Mouse (Mus musculus) liver, postnatal 0 days (tissue): ENCODE results near the gene Tmem158. TPM values are rescaled to one million over a fixed set of nuclear protein-coding genes. Genes with fewer than 3 reads are reported as not detected.

Experiments
- ATAC-seq: fragments of 200-750 bp; cut with Nextera tagmentation; 2 replicates; pipeline ENCODE4 v1.8.0; 2017; ENCODE audit warnings: mild to moderate bottlenecking, moderate library complexity
- DNase-seq: peaks from one replicate; pipeline ENCODE4 v3.0.0-alpha.2; 2016
- H3K27ac ChIP-seq: fragments of 300-500 bp; sonication (generic); 2 replicates; pipeline ENCODE4 v1.5.1; 2014; ENCODE audit warnings: antibody characterized with exemption, moderate library complexity, mild to moderate bottlenecking, low read depth
- H3K27me3 ChIP-seq: fragments of 300-500 bp; sonication (generic); 2 replicates; pipeline ENCODE4 v1.6.1; 2014; ENCODE audit warnings: low read length, control low read depth, mixed read lengths; ENCODE audit not compliant: insufficient read depth
- H3K36me3 ChIP-seq: fragments of 300-500 bp; sonication (generic); replicated peaks from 2 replicates; pipeline ENCODE4 v1.6.1; 2014; ENCODE audit warnings: mild to moderate bottlenecking, control low read depth, low read length, moderate library complexity, mixed read lengths; ENCODE audit not compliant: insufficient read depth
- H3K4me1 ChIP-seq: fragments of 300-500 bp; sonication (generic); 2 replicates; pipeline ENCODE4 v1.6.1; 2014; ENCODE audit warnings: antibody characterized with exemption, mild to moderate bottlenecking, control low read depth; ENCODE audit not compliant: insufficient read depth
- H3K4me2 ChIP-seq: fragments of 300-500 bp; sonication (generic); 2 replicates; pipeline ENCODE4 v1.6.1; 2014; ENCODE audit warnings: low read depth, mild to moderate bottlenecking, low read length, moderate library complexity, mixed read lengths
- H3K4me3 ChIP-seq: fragments of 300-500 bp; sonication (generic); 2 replicates; pipeline ENCODE4 v1.5.1; 2014; ENCODE audit warnings: low read depth, low read length
- H3K9ac ChIP-seq: fragments of 300-500 bp; sonication (generic); replicated peaks from 2 replicates; pipeline ENCODE4 v1.6.1; 2014; ENCODE audit warnings: mild to moderate bottlenecking, moderate library complexity
- H3K9me3 ChIP-seq: fragments of 300-500 bp; sonication (generic); 2 replicates; pipeline ENCODE4 v1.6.1; 2016; ENCODE audit warnings: mild to moderate bottlenecking, control low read depth, low read length, mixed read lengths
- CTCF ChIP-seq: sonication (generic); IDR thresholded peaks from 2 replicates; pipeline ENCODE4 v1.5.1; 2016; ENCODE audit warnings: antibody characterized with exemption, low read depth
- EP300 ChIP-seq: IDR thresholded peaks from 2 replicates; pipeline ENCODE4 v1.6.1; 2016; ENCODE audit warnings: antibody characterized with exemption, low read depth, mild to moderate bottlenecking
- WGBS: fragments of 180-500 bp; shearing (Covaris S2); extraction: QIAGEN DNeasy Blood & Tissue Kit; methylation state at CpG from one replicate; pipeline ENCODE4 v1.1.7; 2014; ENCODE audit not compliant: insufficient replicate concordance; 5-methylcytosine and 5-hydroxymethylcytosine counted together
- polyA plus RNA-seq: library from polyadenylated mRNA; unstranded; fragments of >200 nt; fragmentation: Nextera tagmentation; extraction: Ambion mirVana; gene quantifications from 2 replicates; pipeline ENCODE4 v1.2.1, GENCODE M21; 2015

The Tmem158 gene
- polyA plus RNA-seq, 1 experiment from 2014 or later: 2.8 TPM

- H3K4me1 ChIP-seq: no peaks in the 10 kb centered on the region
- no peaks in the 10 kb centered on the region for H3K36me3 ChIP-seq
- H3K4me2 ChIP-seq: no peak overlapping the region
- no peaks in the 10 kb centered on the region for H3K9me3 ChIP-seq
- H3K27me3 ChIP-seq: 0 out of 2 replicates have a peak, but pooled peaks cover 3% of the 10 kb centered on the region
- DNase-seq (no peak), ATAC-seq (no peak)
- 87% methylated on average over 2 of the region's 2 CpGs for WGBS
- TF ChIP-seq EP300: no peak
- no peak for TF ChIP-seq CTCF
- H3K27ac ChIP-seq: no peak overlapping the region
- H3K4me3 ChIP-seq: no peak overlapping the region
- H3K9ac ChIP-seq: no peak overlapping the region
Measured at GRCm38 (mm10) chr9:123240751-123241150, 19.8 kb downstream of the Tmem158 start.

GRCm38 (mm10) chr9:123240271-123240670 lies 20.3 kb downstream of the Tmem158 start:
- no peak overlapping the region for H3K9ac ChIP-seq
- H3K27ac ChIP-seq: no peak overlapping the region
- H3K9me3 ChIP-seq: no peaks in the 10 kb centered on the region
- H3K4me3 ChIP-seq: no peak overlapping the region
- H3K36me3 ChIP-seq: no peaks in the 10 kb centered on the region
- 86% methylated on average over 5 of the region's 5 CpGs for WGBS
- ATAC-seq (no peak), DNase-seq (no peak)
- 0 out of 2 replicates have a peak, but pooled peaks cover 3% of the 10 kb centered on the region for H3K27me3 ChIP-seq
- TF ChIP-seq EP300 (no peak), CTCF (no peak)
- no peaks in the 10 kb centered on the region for H3K4me1 ChIP-seq
- H3K4me2 ChIP-seq: no peak overlapping the region

GRCm38 (mm10) chr9:123239651-123240050 lies 20.9 kb downstream of the Tmem158 start:
- 45% methylated on average over 2 of the region's 2 CpGs for WGBS
- Histone ChIP-seq H3K4me3 (no peak overlapping the region), H3K4me1 (no peaks in the 10 kb centered on the region), H3K36me3 (no peaks in the 10 kb centered on the region), H3K9me3 (no peaks in the 10 kb centered on the region), H3K27ac (no peak overlapping the region), H3K4me2 (no peak overlapping the region), H3K9ac (no peak overlapping the region), H3K27me3 (0 out of 2 replicates have a peak, but pooled peaks cover 3% of the 10 kb centered on the region)
- DNase-seq (no peak), ATAC-seq (no peak)
- TF ChIP-seq EP300 (no peak), CTCF (no peak)

GRCm38 (mm10) chr9:123238256-123239045 lies 22.1 kb downstream of the Tmem158 start:
- H3K4me3 ChIP-seq: no peak overlapping the region
- no peaks in the 10 kb centered on the region for H3K4me1 ChIP-seq
- H3K4me2 ChIP-seq: no peak overlapping the region
- DNase-seq: no peak
- no peaks in the 10 kb centered on the region for H3K9me3 ChIP-seq
- no peaks in the 10 kb centered on the region for H3K36me3 ChIP-seq
- H3K27me3 ChIP-seq: 0 out of 2 replicates have a peak, but pooled peaks cover under 1% of the 10 kb centered on the region
- no peak for TF ChIP-seq EP300
- no peak for TF ChIP-seq CTCF
- peak overlapping the region; percentile 64; the same call in 1 of the 2 replicates for H3K27ac ChIP-seq
- 67% methylated on average over 4 of the region's 4 CpGs for WGBS
- no peak overlapping the region for H3K9ac ChIP-seq
- no peak for ATAC-seq

GRCm38 (mm10) chr9:123237739-123238138 lies 22.8 kb downstream of the Tmem158 start:
- Histone ChIP-seq H3K4me3 (no peak overlapping the region), H3K36me3 (no peaks in the 10 kb centered on the region), H3K27me3 (no peaks in the 10 kb centered on the region), H3K4me2 (no peak overlapping the region), H3K4me1 (no peaks in the 10 kb centered on the region), H3K9ac (no peak overlapping the region), H3K27ac (no peak overlapping the region), H3K9me3 (no peaks in the 10 kb centered on the region)
- DNase-seq (no peak), ATAC-seq (0 out of 2 replicates have a peak, but pooled peaks have one; percentile 2)
- 15% methylated on average over 2 of the region's 2 CpGs for WGBS
- no peak for TF ChIP-seq CTCF
- TF ChIP-seq EP300: no peak

- Histone ChIP-seq H3K4me3 (no peak overlapping the region), H3K36me3 (no peaks in the 10 kb centered on the region), H3K4me2 (no peak overlapping the region), H3K9me3 (no peaks in the 10 kb centered on the region), H3K27me3 (no peaks in the 10 kb centered on the region), H3K27ac (no peak overlapping the region), H3K4me1 (no peaks in the 10 kb centered on the region), H3K9ac (no peak overlapping the region)
- TF ChIP-seq EP300: no peak
- no peak for TF ChIP-seq CTCF
- WGBS: 43% methylated on average over 3 of the region's 3 CpGs
- no peak for ATAC-seq
- no peak for DNase-seq
Measured at GRCm38 (mm10) chr9:123235621-123236020, 24.9 kb downstream of the Tmem158 start.
